Mouse (Mus musculus): Measurements from ENCODE around the gene Hamp2.
"Not testable (repeated sequence)": the region's sequence is repeated elsewhere in the genome, so short reads cannot be mapped to it uniquely, and the experiment has no call there.

Gene Hamp2

GRCm38 (mm10) chr7:30924581-30924980 lies at the start of gene Hamp2:
TSS of gene Hamp2 (minus strand) at chr7:30924681.
- not testable (repeated sequence) for DNase-seq

GRCm38 (mm10) chr7:30973501-30974289 lies 49.2 kb upstream of the Hamp2 start, which contains the start of gene Fam187b:
TSS of gene Fam187b (plus strand) at chr7:30973790.
- peak; percentile 91 for DNase-seq

DNA sequence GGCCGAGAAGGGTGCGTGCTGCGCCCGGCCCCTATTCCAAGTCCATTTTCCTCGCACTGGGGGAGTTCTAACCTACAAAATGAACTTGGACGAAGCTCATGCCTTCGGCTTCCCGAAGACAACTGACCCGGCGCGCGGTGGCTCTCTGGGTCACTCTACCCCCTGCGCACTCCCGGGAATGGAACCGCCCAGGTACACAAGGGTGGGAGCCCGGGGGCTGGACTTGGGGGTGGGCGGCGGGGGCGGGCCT lies 48.7 kb upstream of the Hamp2 start, which contains the start of gene Lsr:
Gene Lsr, minus strand, starts transcription at position 214 of the 250 bp plus-strand sequence.
- DNase-seq = no peak

- DNase-seq = no peak
Observed at GRCm38 (mm10) chr7:30972426-30973250, 48.2 kb upstream of the Hamp2 start.

GRCm38 (mm10) chr7:30971901-30972300 lies 47.4 kb upstream of the Hamp2 start:
- no peak for DNase-seq

DNA sequence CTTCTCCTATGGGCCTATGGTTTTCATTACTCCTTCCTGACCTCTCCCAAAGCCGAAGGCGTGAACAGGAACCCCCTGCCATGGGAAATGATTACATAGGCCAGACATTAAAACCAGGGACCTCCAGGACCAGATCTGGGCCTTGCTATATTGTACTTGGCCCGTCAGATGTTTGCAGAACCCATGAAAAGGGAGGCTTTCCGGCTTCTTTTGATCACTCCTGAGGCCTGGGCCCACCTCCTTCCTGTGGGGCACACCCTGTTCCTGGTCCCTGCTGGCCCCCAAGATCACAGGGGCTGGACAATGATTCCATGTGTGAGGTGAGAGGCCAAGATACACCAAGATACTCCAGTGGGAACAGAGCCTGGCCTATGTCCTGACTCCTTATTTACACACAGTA lies 44.7 kb upstream of the Hamp2 start:
- DNase-seq = no peak

- DNase-seq = no peak
Observed at GRCm38 (mm10) chr7:30968611-30969010, 44.1 kb upstream of the Hamp2 start.

- no peak for DNase-seq
Observed at GRCm38 (mm10) chr7:30966657-30967056, 42.2 kb upstream of the Hamp2 start.

- DNase-seq = no peak
Observed at GRCm38 (mm10) chr7:30965677-30966076, 41.2 kb upstream of the Hamp2 start.

DNA sequence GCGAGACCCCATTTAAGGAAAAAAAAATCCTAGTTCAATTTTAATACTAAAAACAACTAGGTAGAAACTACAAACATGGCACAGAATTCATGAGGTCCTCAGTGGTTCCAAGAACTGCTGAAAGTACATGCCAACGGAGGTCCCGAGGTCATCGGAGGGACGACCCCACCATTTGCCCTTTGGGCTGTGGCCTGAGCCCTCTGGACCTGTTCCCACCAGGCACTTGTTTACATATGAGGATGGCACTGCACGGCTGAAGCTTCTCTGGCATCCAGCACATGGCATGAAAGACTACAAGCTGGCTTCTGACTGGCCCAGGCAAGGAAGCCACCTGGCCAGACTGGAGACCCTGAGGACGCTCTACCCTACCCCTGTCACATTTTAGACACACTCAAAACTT lies 39.9 kb upstream of the Hamp2 start:
- no peak for DNase-seq

DNA sequence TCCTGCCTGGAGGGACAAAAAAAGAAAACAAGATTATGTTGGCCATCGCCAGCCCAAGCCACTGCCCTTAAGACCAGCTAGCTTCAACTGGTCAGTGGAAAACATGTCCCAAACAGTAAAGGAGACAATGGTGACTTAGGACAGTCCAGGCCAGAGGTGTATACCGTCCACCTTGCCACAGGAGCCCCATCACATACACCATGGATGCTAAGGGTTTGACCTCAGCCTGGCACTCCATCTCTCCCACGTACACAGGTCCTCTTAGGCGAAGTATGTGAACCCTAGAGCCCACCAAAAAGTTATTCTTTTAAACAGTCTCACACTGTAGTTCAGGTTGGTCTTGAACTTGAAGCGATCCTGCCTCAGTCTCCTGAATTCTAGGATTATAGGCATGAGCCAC lies 38.4 kb upstream of the Hamp2 start:
- DNase-seq = no peak

DNA sequence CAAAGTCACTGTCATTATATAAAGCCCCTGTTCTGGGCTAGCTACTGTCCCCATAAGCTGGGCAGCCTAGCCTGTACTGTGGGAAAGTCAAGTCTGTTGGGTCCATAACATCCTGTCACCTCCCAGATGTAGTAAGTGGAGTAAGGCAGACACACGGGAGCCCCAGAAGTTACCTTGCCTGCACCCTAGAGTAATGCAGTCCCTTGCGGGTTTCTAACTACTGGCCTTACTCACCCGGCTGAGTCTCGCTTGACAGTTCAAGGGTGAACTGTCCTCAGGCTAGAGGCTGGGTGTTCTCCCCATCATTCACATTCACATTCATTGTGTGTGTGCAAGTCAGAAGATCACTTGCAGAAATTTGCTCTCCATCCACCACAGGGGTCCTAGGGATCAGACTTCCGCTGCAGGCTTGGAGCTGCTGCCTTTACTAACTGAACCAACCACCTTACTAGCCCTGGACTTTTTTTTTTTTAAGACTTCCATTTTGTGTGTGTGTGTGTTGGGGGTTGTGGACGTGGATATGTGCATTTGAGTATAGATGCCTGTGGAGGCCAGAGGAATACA lies 35.4 kb upstream of the Hamp2 start:
- DNase-seq = no peak

- no peak for DNase-seq
Observed at GRCm38 (mm10) chr7:30958866-30959487, 34.5 kb upstream of the Hamp2 start.

DNA sequence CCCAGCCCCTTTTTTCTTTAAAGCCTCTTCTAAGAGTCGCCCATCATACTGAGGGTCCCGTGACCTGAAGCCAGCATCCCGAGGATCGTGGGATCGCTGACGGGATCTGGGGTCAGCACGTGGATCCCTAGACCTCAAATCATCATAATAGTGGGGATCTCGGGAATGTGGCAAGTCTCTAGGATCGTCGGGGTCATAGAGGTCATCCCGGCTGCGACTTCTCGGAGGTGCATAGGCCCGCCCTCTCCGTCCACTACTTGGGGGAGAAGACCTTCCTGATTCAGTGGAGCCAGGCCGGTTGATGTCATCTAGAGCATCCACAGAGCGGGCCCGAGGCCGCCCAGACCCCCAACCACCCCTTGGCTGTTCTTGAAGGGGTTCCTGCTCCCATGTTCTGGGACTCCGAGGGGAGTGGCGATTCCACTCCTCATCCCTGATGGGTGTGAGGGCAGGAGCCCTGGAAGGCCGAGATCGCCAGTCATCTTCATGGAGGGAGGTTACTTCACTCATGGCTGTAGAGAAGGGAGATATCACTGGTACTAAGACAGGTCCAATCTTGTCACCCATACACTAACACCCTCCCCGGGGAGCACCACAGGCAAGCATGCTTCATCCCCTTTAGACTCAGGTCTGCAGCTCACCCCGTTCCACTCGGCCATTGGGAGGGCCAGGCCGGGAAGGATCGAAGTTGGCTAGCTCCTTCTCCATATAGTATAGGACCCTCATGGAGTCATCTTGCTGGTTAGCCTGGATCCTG lies 33.8 kb upstream of the Hamp2 start:
- no peak for DNase-seq

DNA sequence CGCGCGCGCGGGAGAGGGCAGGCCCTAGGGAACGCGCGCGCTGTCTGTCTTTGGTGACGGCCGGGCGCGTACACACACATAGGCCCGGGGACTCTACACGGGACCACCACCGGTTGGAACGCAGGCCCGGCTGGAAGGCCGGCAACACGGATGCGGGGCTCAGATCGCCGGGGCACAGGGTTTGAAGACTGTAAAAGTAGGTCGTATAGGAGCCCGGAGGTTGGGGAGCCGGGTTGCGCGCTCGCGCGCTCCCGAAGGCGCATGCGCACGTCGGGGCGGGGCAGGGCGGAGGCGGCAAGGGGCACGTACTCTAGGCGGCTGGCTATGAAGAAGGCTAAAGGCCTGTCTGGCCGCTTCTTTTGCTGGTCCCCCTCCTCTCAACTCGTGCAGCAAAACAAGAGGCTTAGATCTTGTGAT lies 32.9 kb upstream of the Hamp2 start:
- peak; percentile 90 to 94 for DNase-seq

DNA sequence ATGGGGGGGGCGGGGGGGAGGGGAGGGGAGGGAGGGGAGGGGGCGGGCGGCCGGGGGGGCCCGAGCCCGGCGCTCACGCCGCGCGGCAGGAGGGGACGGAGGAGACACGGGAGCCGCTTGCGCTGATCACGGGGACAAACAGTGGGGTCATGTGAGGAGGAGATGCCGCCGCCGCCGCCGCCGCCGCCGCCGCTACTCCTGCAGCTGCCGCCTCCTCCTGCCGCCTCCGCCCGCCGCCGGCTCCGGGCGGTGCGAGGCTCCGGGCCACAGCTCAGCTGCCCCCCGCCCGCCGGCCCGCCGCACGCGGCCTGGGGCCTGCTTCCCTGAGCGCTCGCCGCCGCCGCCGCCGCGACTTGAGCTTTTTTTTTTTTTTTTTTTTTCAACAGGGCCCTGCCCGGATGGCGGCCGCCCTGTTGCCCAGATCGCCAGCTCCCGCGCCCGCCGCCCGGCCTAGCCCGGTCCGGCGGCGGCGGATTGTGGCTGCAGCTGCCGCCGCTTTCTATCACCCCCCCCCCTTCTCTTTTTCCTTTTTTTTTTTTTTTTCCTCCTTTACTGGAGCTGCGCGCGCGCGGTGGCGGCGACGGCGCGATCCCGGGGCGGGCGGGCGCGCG lies 32.4 kb upstream of the Hamp2 start, which contains the start of gene Usf2:
Gene Usf2, minus strand, starts transcription at position 48 of the 611 bp plus-strand sequence.
- DNase-seq = peak; percentile 75 to 77

DNA sequence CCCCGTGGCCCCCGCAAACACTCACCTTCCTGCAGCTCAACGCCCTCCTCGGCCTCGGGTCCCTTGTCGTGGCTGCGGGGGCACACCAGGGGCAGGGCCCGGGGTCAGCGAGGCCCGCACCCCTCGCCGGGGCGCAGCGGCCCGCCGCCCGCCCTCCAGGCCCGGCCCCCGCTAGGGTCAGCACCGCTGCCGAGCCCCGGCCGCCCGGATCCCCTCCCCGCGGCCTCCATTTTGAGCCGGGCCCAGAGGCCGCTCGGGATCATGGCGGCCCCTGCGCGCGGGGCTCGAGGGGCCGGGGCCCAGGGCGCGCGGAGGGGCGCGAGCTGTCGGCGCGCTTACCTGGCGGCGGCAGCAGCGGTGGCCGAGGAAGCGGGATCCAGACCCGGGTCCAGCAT lies 31.9 kb upstream of the Hamp2 start:
- DNase-seq = no peak

DNA sequence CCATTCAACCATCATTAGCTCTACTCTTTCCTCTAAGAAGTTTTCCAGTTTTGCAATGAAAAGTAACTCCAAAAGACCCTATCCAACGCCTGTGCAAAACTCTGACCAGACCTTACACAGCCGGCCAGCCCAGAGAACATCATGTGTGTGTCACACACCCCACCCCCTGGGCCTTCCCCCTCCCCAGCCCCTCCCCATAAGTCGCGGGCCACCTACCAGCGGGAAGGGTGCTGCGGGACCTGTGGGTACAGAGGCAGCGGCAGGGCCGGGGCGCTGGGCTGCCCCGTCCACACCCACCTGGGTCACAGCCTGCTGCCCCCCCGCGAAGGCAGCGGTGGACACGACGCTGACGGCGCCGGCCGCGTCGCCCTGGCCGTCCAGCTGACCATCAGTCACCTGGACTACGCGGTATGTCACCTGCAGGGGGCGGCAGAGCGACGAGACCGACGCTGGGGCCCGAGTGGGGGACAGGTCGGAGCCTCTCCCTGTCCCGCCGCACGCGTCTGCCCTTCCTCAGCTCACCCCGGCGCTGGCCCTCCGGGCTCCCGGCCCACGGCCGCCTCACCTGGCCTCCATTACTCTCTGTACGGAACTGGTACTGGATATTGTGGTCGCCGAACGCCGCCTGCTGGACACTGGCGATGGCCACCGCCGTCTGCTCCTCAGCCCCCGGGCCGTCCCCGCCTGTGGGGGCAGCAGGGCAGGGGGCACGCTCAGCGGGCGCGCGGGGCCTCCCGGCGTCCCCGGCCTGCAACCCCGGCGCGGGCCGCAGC lies 31.3 kb upstream of the Hamp2 start:
- DNase-seq = peak; percentile 86 to 89

DNA sequence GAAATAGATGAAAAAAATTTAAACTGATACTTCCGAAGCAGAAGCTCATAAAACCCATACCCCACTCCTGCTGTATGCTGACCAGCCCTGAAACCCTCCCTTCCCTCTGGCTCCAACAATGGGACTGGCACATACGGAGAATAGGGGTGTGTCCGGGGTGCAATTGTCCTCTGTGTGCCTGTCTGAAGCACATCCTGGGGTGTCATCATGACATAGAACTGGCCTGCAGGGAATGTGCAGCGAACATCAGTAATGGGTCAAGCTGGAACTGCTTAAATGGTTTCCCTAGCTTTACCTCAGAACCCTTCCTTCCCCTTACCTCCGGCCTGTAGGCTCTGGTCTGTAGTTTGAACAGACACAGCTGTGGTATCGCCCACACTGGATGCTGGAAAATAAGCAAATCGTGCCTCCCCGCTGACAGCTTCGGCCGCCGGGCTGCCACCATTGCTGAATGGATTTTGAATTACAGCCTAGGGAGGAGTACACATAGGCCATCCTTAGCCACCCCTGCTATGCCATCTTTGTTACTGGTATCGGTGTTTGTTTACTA lies 30.6 kb upstream of the Hamp2 start:
- no peak for DNase-seq

- DNase-seq = no peak
Observed at GRCm38 (mm10) chr7:30954036-30954435, 29.6 kb upstream of the Hamp2 start.

GRCm38 (mm10) chr7:30953459-30953858 lies 29.0 kb upstream of the Hamp2 start:
- no peak for DNase-seq
